Mouse (Mus musculus): Measurements from ENCODE around the gene Gm20822. TPM values are rescaled to one million over a fixed set of nuclear protein-coding genes. Genes with fewer than 3 reads are reported as not detected.

Gene Gm20822
- total RNA-seq (2023), result not detected

GRCm38 (mm10) chrY:15884671-15885070 lies at the start of gene Gm20822:
TSS of gene Gm20822 (minus strand) at chrY:15884771.

